Mouse (Mus musculus) myocyte (in vitro differentiated cells): Measurements from ENCODE around the gene Zbed6. TPM values are rescaled to one million over a fixed set of nuclear protein-coding genes. Genes with fewer than 3 reads are reported as not detected.

ENCODE experiments used
- H3K27me3 ChIP-seq: one replicate; pipeline ENCODE4 v1.6.1; 2011; ENCODE audit not compliant: control insufficient read depth, insufficient read depth, insufficient read length
- H3K36me3 ChIP-seq: one replicate; pipeline ENCODE4 v1.6.1; 2011; ENCODE audit not compliant: control insufficient read depth, insufficient read depth
- H3K4me2 ChIP-seq: one replicate; pipeline ENCODE4 v1.6.1; 2011; ENCODE audit warnings: low read depth, control low read depth
- H3K4me3 ChIP-seq: one replicate; pipeline ENCODE4 v1.5.1; 2011; ENCODE audit warnings: mild to moderate bottlenecking, control low read depth, moderate library complexity
- H3K79me2 ChIP-seq: one replicate; pipeline ENCODE4 v1.6.1; 2011; ENCODE audit not compliant: control insufficient read depth, insufficient read depth
- H3ac ChIP-seq: one replicate; pipeline ENCODE4 v1.6.1; 2011; ENCODE audit not compliant: control insufficient read depth, insufficient read length
- CEBPB ChIP-seq: IDR thresholded peaks from 2 replicates; pipeline ENCODE4 v1.6.1; 2011; ENCODE audit warnings: mild to moderate bottlenecking, moderate library complexity; ENCODE audit not compliant: poor library complexity, insufficient read depth, severe bottlenecking
- E2F4 ChIP-seq: IDR thresholded peaks from one replicate; pipeline ENCODE4 v1.6.1; 2011; ENCODE audit warnings: mild to moderate bottlenecking, control low read depth, moderate library complexity; ENCODE audit not compliant: insufficient read depth
- MAX ChIP-seq: IDR thresholded peaks from one replicate; pipeline ENCODE4 v1.6.1; 2011; ENCODE audit warnings: low read depth, mild to moderate bottlenecking, control low read depth
- MYOD1 ChIP-seq, 3 experiments: IDR thresholded peaks; one replicate each; pipeline ENCODE4 v1.6.1; 2011; ENCODE audit warnings: control low read depth in 2 of 3, low read depth in 2 of 3, mild to moderate bottlenecking in 2 of 3, moderate library complexity in 1 of 3; ENCODE audit not compliant: insufficient read length in 2 of 3, control insufficient read depth in 1 of 3
- MYOG ChIP-seq, 3 experiments: IDR thresholded peaks; one replicate each; pipeline ENCODE4 v1.6.1; 2011; ENCODE audit warnings: control low read depth in 2 of 3, low read depth in 2 of 3, mild to moderate bottlenecking in 2 of 3; ENCODE audit not compliant: insufficient read length in 2 of 3, control insufficient read depth in 1 of 3, insufficient read depth in 1 of 3
- POLR2A ChIP-seq: IDR thresholded peaks from one replicate; pipeline ENCODE4 v1.6.1; 2011; ENCODE audit warnings: low read depth, mild to moderate bottlenecking, control low read depth, moderate library complexity; ENCODE audit not compliant: insufficient read length
- POLR2AphosphoS2 ChIP-seq: IDR thresholded peaks from one replicate; pipeline ENCODE4 v1.6.1; 2011; ENCODE audit warnings: low read depth, control low read depth; ENCODE audit not compliant: insufficient read length
- REST ChIP-seq: IDR thresholded peaks from one replicate; pipeline ENCODE4 v1.6.1; 2011; ENCODE audit warnings: mild to moderate bottlenecking, control low read depth, moderate library complexity; ENCODE audit not compliant: insufficient read depth, insufficient read length
- SRF ChIP-seq: IDR thresholded peaks from one replicate; pipeline ENCODE4 v1.6.1; 2011; ENCODE audit warnings: low read depth; ENCODE audit not compliant: control insufficient read depth, insufficient read length
- TCF12 ChIP-seq: IDR thresholded peaks from one replicate; pipeline ENCODE4 v1.6.1; 2011; ENCODE audit warnings: mild to moderate bottlenecking, control low read depth; ENCODE audit not compliant: poor library complexity, insufficient read depth, severe bottlenecking
- TCF3 ChIP-seq: IDR thresholded peaks from one replicate; pipeline ENCODE4 v1.6.1; 2011; ENCODE audit warnings: low read depth, control low read depth; ENCODE audit not compliant: insufficient read length
- USF1 ChIP-seq: IDR thresholded peaks from one replicate; pipeline ENCODE4 v1.6.1; 2011; ENCODE audit warnings: low read depth, mild to moderate bottlenecking, control low read depth, moderate library complexity
- polyA plus RNA-seq: library from polyadenylated mRNA; unstranded; fragments of >200 nt; fragmentation: generic; extraction: Trizol; gene quantifications from one replicate; pipeline ENCODE4 v1.2.1, GENCODE M21; 2012; ENCODE audit warnings: missing spikeins

Gene Zbed6
- polyA plus RNA-seq, 1 experiment = 3.2 TPM

GRCm38 (mm10) chr1:133662941-133663340, 2.3 kb upstream of the Zbed6 start:
- H3K4me2 ChIP-seq = no peak overlapping the region
- H3K27me3 ChIP-seq = no peaks in the 10 kb centered on the region
- H3K4me3 ChIP-seq = no peak overlapping the region
- peaks cover 10% of the 10 kb centered on the region for H3K36me3 ChIP-seq
- H3K79me2 ChIP-seq = peaks cover 28% of the 10 kb centered on the region
- no peak overlapping the region for H3ac ChIP-seq
- TF ChIP-seq MYOG (IDR thresholded peaks at IDR 0.05; ENCODE audit: control insufficient read depth in 1 of 3, insufficient read depth in 1 of 3, insufficient read length in 2 of 3, low read depth in 2 of 3) (no peak), MAX (no peak), E2F4 (no peak), TCF12 (no peak), REST (no peak), CEBPB (no peak), MYOD1 (IDR thresholded peaks at IDR 0.05; ENCODE audit: control insufficient read depth in 1 of 3, insufficient read length in 2 of 3, low read depth in 2 of 3) (no peak), TCF3 (no peak), USF1 (no peak), SRF (no peak), POLR2A (no peak), POLR2AphosphoS2 (no peak)

GRCm38 (mm10) chr1:133661203-133661933, 683 bp upstream of the Zbed6 start, which contains the start of gene Gm38394:
Gene Gm38394, minus strand, starts transcription at chr1:133661318.
- TF ChIP-seq E2F4 (no peak), MYOG (IDR thresholded peaks at IDR 0.05; ENCODE audit: control insufficient read depth in 1 of 3, insufficient read depth in 1 of 3, insufficient read length in 2 of 3, low read depth in 2 of 3) (no peak), TCF3 (no peak), CEBPB (no peak), POLR2A (peak; percentile 70), MYOD1 (IDR thresholded peaks at IDR 0.05; ENCODE audit: control insufficient read depth in 1 of 3, insufficient read length in 2 of 3, low read depth in 2 of 3) (no peak), USF1 (peak; percentile 97), REST (no peak), MAX (no peak), POLR2AphosphoS2 (peak; percentile 73), TCF12 (no peak), SRF (peak; percentile 54)
- Histone ChIP-seq H3K4me2 (peak within 1 kb of the TSS; percentile 89), H3K36me3 (peaks cover 23% of the 10 kb centered on the region), H3K79me2 (peaks cover 44% of the 10 kb centered on the region), H3K4me3 (peak within 1 kb of the TSS; percentile 66), H3ac (peak within 1 kb of the TSS; percentile 5), H3K27me3 (no peaks in the 10 kb centered on the region)

- Histone ChIP-seq H3K36me3 (peaks cover 26% of the 10 kb centered on the region), H3K4me3 (peak overlapping the region; percentile 66), H3K79me2 (peaks cover 69% of the 10 kb centered on the region), H3K27me3 (no peaks in the 10 kb centered on the region), H3K4me2 (no peak overlapping the region), H3ac (no peak overlapping the region)
- TF ChIP-seq POLR2A = no peak
- no peak for TF ChIP-seq MYOG (IDR thresholded peaks at IDR 0.05; ENCODE audit: control insufficient read depth in 1 of 3, insufficient read depth in 1 of 3, insufficient read length in 2 of 3, low read depth in 2 of 3)
- no peak for TF ChIP-seq TCF3
- no peak for TF ChIP-seq USF1
- no peak for TF ChIP-seq TCF12
- no peak for TF ChIP-seq SRF
- no peak for TF ChIP-seq CEBPB
- no peak for TF ChIP-seq POLR2AphosphoS2
- TF ChIP-seq E2F4 = no peak
- no peak for TF ChIP-seq REST
- no peak for TF ChIP-seq MAX
- no peak for TF ChIP-seq MYOD1 (IDR thresholded peaks at IDR 0.05; ENCODE audit: control insufficient read depth in 1 of 3, insufficient read length in 2 of 3, low read depth in 2 of 3)
These were observed 1.8 kb downstream of the Zbed6 start for GRCm38 (mm10) chr1:133658878-133659277.

GRCm38 (mm10) chr1:133656811-133657210, 3.9 kb downstream of the Zbed6 start:
- H3K79me2 ChIP-seq = peaks cover 90% of the 10 kb centered on the region
- no peak overlapping the region for H3K4me2 ChIP-seq
- no peak overlapping the region for H3K4me3 ChIP-seq
- H3ac ChIP-seq = no peak overlapping the region
- no peak for TF ChIP-seq TCF3
- TF ChIP-seq E2F4 = no peak
- TF ChIP-seq MYOG (IDR thresholded peaks at IDR 0.05; ENCODE audit: control insufficient read depth in 1 of 3, insufficient read depth in 1 of 3, insufficient read length in 2 of 3, low read depth in 2 of 3) = no peak
- no peak for TF ChIP-seq REST
- no peak for TF ChIP-seq MYOD1 (IDR thresholded peaks at IDR 0.05; ENCODE audit: control insufficient read depth in 1 of 3, insufficient read length in 2 of 3, low read depth in 2 of 3)
- TF ChIP-seq SRF = no peak
- no peak for TF ChIP-seq MAX
- no peak for TF ChIP-seq POLR2AphosphoS2
- TF ChIP-seq TCF12 = no peak
- TF ChIP-seq POLR2A = no peak
- no peak for TF ChIP-seq CEBPB
- no peak for TF ChIP-seq USF1
- H3K27me3 ChIP-seq = no peaks in the 10 kb centered on the region
- peaks cover 40% of the 10 kb centered on the region for H3K36me3 ChIP-seq
